Mouse (Mus musculus) lung, postnatal 14 days (tissue): Measurements from ENCODE around the gene Gm4201.
"Not testable (repeated sequence)": the region's sequence is repeated elsewhere in the genome, so short reads cannot be mapped to it uniquely, and the experiment has no call there.

Experiments
- DNase-seq: peaks from one replicate; pipeline ENCODE4 v3.0.0; 2021

Gene Gm4201

GRCm38 (mm10) chr7:22565243-22565642 lies at the start of gene Gm4201:
Gene Gm4201, minus strand, starts transcription at chr7:22565343.
- DNase-seq, result not testable (repeated sequence)

- not testable (repeated sequence) for DNase-seq
Measured at GRCm38 (mm10) chr7:22588027-22588426, 22.9 kb upstream of the Gm4201 start, which contains the start of gene Gm4565. Gene Gm4565, minus strand, starts transcription at chr7:22588127.

- DNase-seq, result not testable (repeated sequence)
Measured at GRCm38 (mm10) chr7:22534787-22535186, 30.4 kb downstream of the Gm4201 start, which contains the start of gene Gm8677. Gene Gm8677, minus strand, starts transcription at chr7:22534887.

GRCm38 (mm10) chr7:22522667-22523066 lies 42.5 kb downstream of the Gm4201 start, which contains the start of gene Vmn1r152:
Gene Vmn1r152, plus strand, starts transcription at chr7:22522967.
- DNase-seq, result not testable (repeated sequence)
